Mouse (Mus musculus) forebrain, embryonic 10.5 days (tissue): ENCODE data around the gene Gm2174. TPM values are rescaled to one million over a fixed set of nuclear protein-coding genes. Genes with fewer than 3 reads are reported as not detected.

Experiments used
- DNase-seq: peaks from one replicate; pipeline ENCODE4 v3.0.0-alpha.2; 2017; ENCODE audit warnings: low spot score; ENCODE audit errors: extremely low spot score
- H3K27ac ChIP-seq: fragments of 300-500 bp; sonication (generic); 2 replicates; pipeline ENCODE4 v1.5.1; 2016; ENCODE audit warnings: mild to moderate bottlenecking
- H3K27me3 ChIP-seq: fragments of 300-500 bp; sonication (generic); 2 replicates; pipeline ENCODE4 v1.6.1; 2016; ENCODE audit warnings: mild to moderate bottlenecking; ENCODE audit not compliant: poor library complexity, severe bottlenecking
- H3K36me3 ChIP-seq: fragments of 300-500 bp; sonication (generic); replicated peaks from 2 replicates; pipeline ENCODE4 v1.6.1; 2016; ENCODE audit warnings: mild to moderate bottlenecking, moderate library complexity
- H3K4me1 ChIP-seq: fragments of 300-500 bp; sonication (generic); 2 replicates; pipeline ENCODE4 v1.6.1; 2016
- H3K4me3 ChIP-seq: fragments of 300-500 bp; sonication (generic); 2 replicates; pipeline ENCODE4 v1.5.1; 2016; ENCODE audit warnings: mild to moderate bottlenecking, moderate library complexity
- H3K9me3 ChIP-seq: fragments of 300-500 bp; sonication (generic); 2 replicates; pipeline ENCODE4 v1.6.1; 2016; ENCODE audit warnings: mild to moderate bottlenecking, moderate library complexity
- WGBS: fragments of 180-500 bp; shearing (Covaris S2); methylation state at CpG from one replicate; pipeline ENCODE4 v1.1.7; 2016; 5-methylcytosine and 5-hydroxymethylcytosine counted together
- polyA plus RNA-seq: library from polyadenylated mRNA; unstranded; fragments of >200 nt; fragmentation: Nextera tagmentation; extraction: Ambion mirVana; gene quantifications from 2 replicates; pipeline ENCODE4 v1.2.1, GENCODE M21; 2016

Gene Gm2174
- 1.4 and 1.5 TPM in 2 replicates for polyA plus RNA-seq

DNA sequence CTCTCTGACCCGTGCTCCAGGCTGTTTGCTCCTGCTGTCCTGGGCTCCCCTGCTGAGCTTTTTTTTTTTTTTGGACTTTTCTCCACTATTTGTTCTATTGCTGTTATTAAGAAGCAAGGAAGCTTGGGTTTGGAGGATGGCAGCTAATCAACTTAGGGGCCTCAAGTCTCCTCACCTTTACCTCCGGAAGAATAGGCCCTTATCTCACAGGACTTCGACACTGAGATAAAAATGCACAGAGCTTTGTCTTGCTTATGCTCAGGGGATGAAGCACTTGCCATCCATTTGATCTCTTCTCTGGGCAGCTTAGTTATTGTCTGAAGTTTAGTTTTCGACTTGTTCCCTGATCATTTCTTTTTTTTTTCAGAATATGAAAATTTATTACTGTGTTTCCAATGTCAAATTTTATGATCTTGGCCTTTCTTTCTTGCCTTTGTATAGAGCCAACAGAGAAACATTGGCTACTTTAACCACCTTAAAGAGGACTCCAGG, at the start of gene Gm2174:
TSS of gene Gm2174 (plus strand) at position 442 of the 492 bp plus-strand sequence.
- 63% methylated on average over 4 of the region's 4 CpGs for WGBS
- Histone ChIP-seq H3K27ac (no peak within 1 kb of the TSS), H3K36me3 (no peaks in the 10 kb centered on the region)

GRCm38 (mm10) chrX:56404646-56405045, 43.1 kb upstream of the Gm2174 start:
- 16% methylated on average over 2 of the region's 2 CpGs for WGBS
- no peaks in the 10 kb centered on the region for H3K9me3 ChIP-seq
- no peak overlapping the region for H3K4me3 ChIP-seq
- no peak overlapping the region for H3K27ac ChIP-seq
- H3K36me3 ChIP-seq: no peaks in the 10 kb centered on the region
- DNase-seq: no peak
- H3K4me1 ChIP-seq: peaks cover 13% of the 10 kb centered on the region; the same call in 1 of the 2 replicates
- no peaks in the 10 kb centered on the region for H3K27me3 ChIP-seq

More for the DNA sequence above, at the start of gene Gm2174:
- H3K9me3 ChIP-seq: no peaks in the 10 kb centered on the region
- no peak within 1 kb of the TSS for H3K4me3 ChIP-seq
- H3K27me3 ChIP-seq: no peaks in the 10 kb centered on the region
- DNase-seq: no peak
- H3K4me1 ChIP-seq: no peaks in the 10 kb centered on the region

- Histone ChIP-seq H3K27me3 (no peaks in the 10 kb centered on the region), H3K27ac (no peak overlapping the region), H3K36me3 (no peaks in the 10 kb centered on the region), H3K4me1 (peaks cover 13% of the 10 kb centered on the region; the same call in 1 of the 2 replicates), H3K4me3 (no peak overlapping the region), H3K9me3 (no peaks in the 10 kb centered on the region)
- no peak for DNase-seq
- WGBS: 84% methylated on average over 1 of the region's 1 CpGs
Measured at GRCm38 (mm10) chrX:56405482-56405881, 42.3 kb upstream of the Gm2174 start.

- Histone ChIP-seq H3K4me3 (no peak overlapping the region), H3K27ac (no peak overlapping the region), H3K4me1 (peaks cover 13% of the 10 kb centered on the region; the same call in 1 of the 2 replicates), H3K36me3 (no peaks in the 10 kb centered on the region), H3K27me3 (no peaks in the 10 kb centered on the region), H3K9me3 (no peaks in the 10 kb centered on the region)
- 63% methylated on average over 5 of the region's 5 CpGs for WGBS
- no peak for DNase-seq
Measured at GRCm38 (mm10) chrX:56406128-56406527, 41.6 kb upstream of the Gm2174 start.

GRCm38 (mm10) chrX:56416277-56416676, 31.5 kb upstream of the Gm2174 start:
- DNase-seq: no peak
- H3K4me1 ChIP-seq: no peaks in the 10 kb centered on the region
- H3K4me3 ChIP-seq: no peak overlapping the region
- no peaks in the 10 kb centered on the region for H3K36me3 ChIP-seq
- WGBS: 79% methylated on average over 3 of the region's 3 CpGs
- H3K27ac ChIP-seq: no peak overlapping the region
- H3K9me3 ChIP-seq: no peaks in the 10 kb centered on the region
- no peaks in the 10 kb centered on the region for H3K27me3 ChIP-seq

GRCm38 (mm10) chrX:56417541-56417940, 30.2 kb upstream of the Gm2174 start:
- Histone ChIP-seq H3K4me1 (no peaks in the 10 kb centered on the region), H3K4me3 (no peak overlapping the region), H3K36me3 (no peaks in the 10 kb centered on the region), H3K27ac (no peak overlapping the region), H3K9me3 (no peaks in the 10 kb centered on the region), H3K27me3 (no peaks in the 10 kb centered on the region)
- DNase-seq: no peak
- 73% methylated on average over 4 of the region's 4 CpGs for WGBS

- no peak for DNase-seq
- Histone ChIP-seq H3K4me1 (no peaks in the 10 kb centered on the region), H3K9me3 (no peaks in the 10 kb centered on the region; the same call in 1 of the 2 replicates), H3K36me3 (no peaks in the 10 kb centered on the region), H3K27me3 (no peaks in the 10 kb centered on the region), H3K27ac (no peak overlapping the region), H3K4me3 (no peak overlapping the region)
- 56% methylated on average over 2 of the region's 2 CpGs for WGBS
Measured at GRCm38 (mm10) chrX:56430601-56431000, 17.2 kb upstream of the Gm2174 start.

DNA sequence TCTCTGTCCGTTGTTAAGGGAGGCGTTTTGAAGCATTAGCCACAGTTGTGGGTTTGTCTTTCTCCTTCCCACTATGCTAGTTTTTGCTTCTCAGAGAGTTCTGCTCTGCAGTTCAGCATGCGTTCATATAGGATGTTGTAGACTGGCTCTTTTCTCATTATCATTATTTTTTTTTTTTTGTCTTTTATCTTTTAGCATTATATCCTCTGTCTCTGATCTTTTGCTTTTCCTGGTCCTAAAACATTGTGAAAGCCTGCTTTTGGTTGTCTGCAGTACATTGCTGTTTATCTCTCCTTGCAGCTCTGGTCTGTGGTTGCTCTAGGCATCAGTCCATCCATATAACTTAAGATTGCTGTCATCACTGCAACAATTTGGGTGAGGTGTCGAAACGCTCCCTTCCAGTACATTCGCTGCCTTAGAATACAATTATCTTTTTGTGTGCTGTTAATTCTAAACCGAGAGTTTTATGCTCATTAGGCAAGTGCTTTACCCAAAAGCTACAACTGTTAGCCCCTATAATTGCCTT, 11.9 kb upstream of the Gm2174 start:
- H3K36me3 ChIP-seq: no peaks in the 10 kb centered on the region
- no peak for DNase-seq
- no peaks in the 10 kb centered on the region; the same call in 1 of the 2 replicates for H3K9me3 ChIP-seq
- no peaks in the 10 kb centered on the region for H3K27me3 ChIP-seq
- H3K4me3 ChIP-seq: no peak overlapping the region
- no peaks in the 10 kb centered on the region for H3K4me1 ChIP-seq
- 74% methylated on average over 7 of the region's 7 CpGs for WGBS
- no peak overlapping the region for H3K27ac ChIP-seq

- H3K36me3 ChIP-seq: no peaks in the 10 kb centered on the region
- 84% methylated on average over 11 of the region's 11 CpGs for WGBS
- no peaks in the 10 kb centered on the region for H3K27me3 ChIP-seq
- no peaks in the 10 kb centered on the region for H3K9me3 ChIP-seq
- no peak overlapping the region for H3K27ac ChIP-seq
- H3K4me3 ChIP-seq: no peak overlapping the region
- no peaks in the 10 kb centered on the region for H3K4me1 ChIP-seq
- no peak for DNase-seq
Measured at GRCm38 (mm10) chrX:56446487-56447428, 1.0 kb upstream of the Gm2174 start.

DNA sequence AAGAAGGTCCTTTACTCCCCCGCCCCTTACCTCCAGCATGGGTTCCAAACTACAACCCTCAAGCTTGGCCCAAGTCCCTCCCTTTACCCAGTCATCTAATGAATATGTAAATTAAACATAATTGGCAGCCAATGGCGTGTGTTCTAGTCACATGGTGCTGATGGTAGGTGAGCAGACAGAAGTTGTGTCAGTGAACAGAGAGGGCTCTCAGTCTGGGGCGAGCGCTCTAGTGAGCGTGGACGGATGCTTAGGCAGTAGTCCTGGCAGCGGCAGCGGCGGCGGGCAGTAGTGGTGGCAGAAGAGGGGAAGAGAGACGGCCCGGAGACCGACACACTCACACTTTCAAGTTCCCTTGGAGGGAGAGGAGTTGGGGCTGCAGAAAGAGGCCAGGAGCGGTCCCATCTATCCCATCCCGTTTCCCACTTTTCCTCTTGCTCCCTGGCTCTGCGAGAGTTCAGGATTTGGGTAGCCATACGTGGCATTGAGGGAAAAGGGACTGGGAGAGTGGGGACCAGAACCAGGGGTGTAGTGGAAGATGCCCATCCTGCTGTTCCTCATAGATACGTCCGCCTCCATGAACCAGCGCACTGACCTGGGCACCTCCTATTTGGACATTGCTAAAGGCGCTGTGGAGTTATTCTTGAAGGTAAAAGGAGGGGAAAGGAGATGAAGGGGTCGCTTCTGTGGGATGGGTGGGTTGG, 7.1 kb downstream of the Gm2174 start, which contains the start of gene Ints6l:
TSS of gene Ints6l (plus strand) at position 187 of the 701 bp plus-strand sequence.
- WGBS: 17% methylated on average over 22 of the region's 22 CpGs
- H3K27ac ChIP-seq: peak within 1 kb of the TSS; percentile 96
- peak; percentile 68 for DNase-seq

DNA sequence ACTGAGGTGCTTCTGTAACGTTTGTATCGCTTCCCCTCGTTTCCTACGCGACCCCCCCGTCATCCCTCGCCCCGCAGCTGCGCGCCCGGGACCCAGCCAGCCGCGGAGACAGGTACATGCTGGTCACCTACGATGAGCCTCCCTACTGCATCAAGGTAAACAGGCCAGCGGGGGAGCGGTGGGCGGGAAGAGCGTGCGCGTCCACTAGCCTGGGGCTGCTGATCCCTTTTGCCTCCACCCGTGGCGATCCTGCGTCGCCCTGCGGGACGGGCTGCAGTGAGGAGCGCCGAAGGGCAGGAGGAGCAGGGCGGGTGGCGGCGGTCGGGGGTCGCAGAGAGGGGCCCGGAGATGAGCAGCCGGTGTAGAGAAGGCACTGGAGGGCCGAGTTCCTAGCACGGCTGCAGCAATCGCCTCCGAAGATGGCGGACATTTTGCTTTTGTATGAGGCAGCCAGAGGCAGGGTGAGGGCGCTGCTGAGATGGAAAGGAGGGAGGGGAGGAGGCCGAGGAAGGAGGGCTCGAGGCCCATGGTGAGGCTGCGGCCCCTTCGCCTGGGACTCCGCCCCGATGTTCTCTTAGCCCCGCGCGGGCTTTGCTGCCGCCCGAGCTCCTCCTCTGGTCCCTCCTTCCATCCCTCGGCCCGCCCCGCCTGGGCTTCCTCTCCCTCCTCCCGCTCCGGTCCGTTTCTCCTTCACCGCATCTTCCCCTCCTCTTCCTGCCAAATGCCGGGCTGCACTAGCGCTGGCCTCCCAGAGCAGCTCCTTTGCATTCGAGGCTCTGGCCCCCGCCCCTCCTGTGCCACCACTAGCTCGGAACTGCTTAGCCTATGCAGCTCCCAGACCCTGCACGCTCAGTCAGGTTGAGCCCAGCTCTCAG, 7.8 kb downstream of the Gm2174 start:
- peak overlapping the region; percentile 66 for H3K4me3 ChIP-seq
- peak; percentile 81 for DNase-seq
- peaks cover 5% of the 10 kb centered on the region; the same call in 1 of the 2 replicates for H3K36me3 ChIP-seq
- no peaks in the 10 kb centered on the region for H3K27me3 ChIP-seq
- H3K4me1 ChIP-seq: 0 out of 2 replicates have a peak, but pooled peaks cover 5% of the 10 kb centered on the region
- peak overlapping the region; percentile 96 for H3K27ac ChIP-seq
- no peaks in the 10 kb centered on the region; the same call in 1 of the 2 replicates for H3K9me3 ChIP-seq
- WGBS: 15% methylated on average over 61 of the region's 65 CpGs

More for the DNA sequence above, 7.1 kb downstream of the Gm2174 start, which contains the start of gene Ints6l:
- Histone ChIP-seq H3K4me1 (0 out of 2 replicates have a peak, but pooled peaks cover 5% of the 10 kb centered on the region), H3K9me3 (no peaks in the 10 kb centered on the region; the same call in 1 of the 2 replicates), H3K36me3 (no peaks in the 10 kb centered on the region), H3K4me3 (peak within 1 kb of the TSS; percentile 66), H3K27me3 (no peaks in the 10 kb centered on the region)
